Mouse (Mus musculus) spleen, postnatal 36 days (tissue): ENCODE measurements around the gene Sult2a3.
"Not testable (repeated sequence)": the region's sequence is repeated elsewhere in the genome, so short reads cannot be mapped to it uniquely, and the experiment has no call there.

Experiments
- DNase-seq, 2 experiments: peaks; one replicate each; pipeline ENCODE4 v3.0.0; 2022; ENCODE audit warnings: low spot score in 2 of 2, mixed read lengths in 1 of 2

Sult2a3 gene

DNA sequence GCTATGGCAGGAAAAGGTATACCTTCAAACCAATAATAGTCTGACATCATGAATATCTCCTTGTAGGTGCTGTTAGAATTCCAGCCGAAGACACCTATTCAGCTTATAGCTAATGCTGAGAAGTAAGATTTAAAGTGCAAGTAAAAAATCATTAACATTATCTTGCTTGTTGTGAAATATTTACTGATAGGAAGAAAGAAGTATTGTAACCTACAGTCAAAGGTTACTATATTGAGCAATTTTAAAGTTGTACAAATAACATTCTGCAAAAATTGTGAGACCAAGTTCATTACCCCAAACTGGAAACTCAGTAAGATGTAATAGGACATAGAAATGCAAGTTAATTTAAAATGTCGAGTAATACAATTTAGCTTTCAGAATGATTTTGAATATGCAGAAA, at the start of gene Sult2a3:
Gene Sult2a3, minus strand, starts transcription at position 101 of the 400 bp plus-strand sequence.
- DNase-seq, result no peak

DNA sequence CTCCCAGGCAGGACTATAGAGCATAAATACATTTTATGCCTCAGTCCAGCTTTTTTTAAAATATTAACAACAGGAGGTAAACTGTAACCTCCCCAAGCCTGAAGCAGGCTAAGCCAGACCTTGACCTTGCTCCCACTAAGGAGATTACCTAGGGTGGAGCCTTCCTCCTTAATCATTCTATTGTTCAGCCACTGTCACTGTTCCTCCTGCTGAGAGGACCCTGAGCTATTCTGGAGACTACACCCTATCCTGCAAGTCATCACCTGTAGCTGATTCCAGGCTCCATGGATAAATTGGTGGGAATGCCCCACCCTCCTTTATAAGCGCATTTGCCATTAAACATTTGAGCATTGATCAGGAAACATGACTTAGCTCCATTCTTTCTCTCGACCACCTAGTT, 2.4 kb downstream of the Sult2a3 start:
- no peak for DNase-seq

DNA sequence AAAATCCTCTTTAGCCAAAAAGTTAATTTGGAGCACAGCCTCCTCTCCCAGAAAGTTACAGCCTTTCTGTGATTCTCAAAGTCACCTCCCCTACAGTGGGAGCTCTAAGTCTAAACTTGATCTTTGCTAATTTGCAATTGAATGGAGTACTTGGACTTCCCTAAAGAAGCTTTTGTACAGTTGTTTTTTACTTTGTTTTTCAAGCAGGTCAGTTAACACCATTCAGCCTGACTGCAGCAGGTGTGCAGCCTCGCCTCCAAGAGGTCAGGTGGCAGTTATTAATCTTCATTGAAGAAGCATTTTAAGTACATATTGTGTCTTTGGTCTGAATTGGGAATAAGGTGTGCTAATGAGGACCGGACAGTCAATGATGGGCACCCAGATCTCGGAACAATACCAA, 3.0 kb downstream of the Sult2a3 start:
- not testable (repeated sequence) for DNase-seq

DNA sequence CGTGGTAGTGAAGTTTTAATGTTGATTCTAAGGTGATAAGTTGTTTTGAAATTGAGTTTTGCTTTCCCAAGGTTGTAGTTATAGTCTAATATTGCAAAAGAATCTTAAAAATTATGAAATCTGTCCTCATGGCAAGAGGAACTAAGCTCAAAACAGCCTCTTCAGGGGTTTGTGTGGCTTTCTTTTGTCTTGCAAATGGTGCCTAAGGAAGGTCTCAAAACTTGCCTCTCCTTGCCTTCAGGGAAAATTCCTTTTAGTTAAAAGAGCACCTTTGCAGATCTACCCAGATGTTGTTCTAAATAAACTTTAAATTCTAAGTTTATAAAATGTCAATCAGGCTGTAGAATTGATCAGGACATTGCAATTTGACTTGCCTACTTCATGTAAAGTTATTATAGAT, 6.1 kb downstream of the Sult2a3 start:
- DNase-seq, result no peak

DNA sequence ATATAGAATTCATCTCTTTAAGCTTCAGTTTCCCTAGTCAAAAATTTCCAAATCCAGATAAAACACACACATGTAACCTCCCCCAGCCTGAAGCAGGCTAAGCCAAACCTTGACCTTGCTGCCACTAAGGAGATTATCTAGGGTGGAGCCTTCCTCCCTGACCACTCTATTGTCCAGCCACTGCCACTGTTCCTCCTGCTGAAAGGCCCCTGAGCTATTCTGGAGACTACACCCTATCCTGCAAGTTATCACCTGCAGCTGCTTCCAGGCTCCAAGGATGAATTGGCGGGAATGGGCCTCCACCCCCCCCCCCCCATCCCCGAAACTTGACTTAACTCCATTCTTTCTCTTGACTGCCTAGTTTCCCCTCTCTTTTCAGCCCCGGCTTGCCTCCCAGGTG, 8.4 kb downstream of the Sult2a3 start:
- DNase-seq, result not testable (repeated sequence)

DNA sequence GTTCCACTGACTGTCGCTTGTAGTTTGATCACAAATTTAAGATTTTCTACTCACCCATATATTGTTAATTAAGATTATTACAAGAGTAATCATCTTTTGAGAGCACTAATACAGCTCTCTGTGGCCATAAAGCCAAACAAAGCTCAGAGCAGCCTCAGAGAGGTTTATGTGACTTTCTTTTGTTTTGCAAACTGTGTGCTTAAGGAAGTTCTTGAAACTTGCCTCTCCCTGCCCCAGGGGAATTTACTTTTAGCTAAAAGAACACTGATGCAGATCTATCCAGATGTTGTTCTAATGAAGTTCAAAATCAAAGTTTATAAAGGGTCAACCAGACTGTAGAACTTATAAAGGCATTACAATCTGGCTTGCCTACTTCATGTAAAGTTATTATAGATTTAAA, 75.0 kb downstream of the Sult2a3 start:
- not testable (repeated sequence) for DNase-seq

DNA sequence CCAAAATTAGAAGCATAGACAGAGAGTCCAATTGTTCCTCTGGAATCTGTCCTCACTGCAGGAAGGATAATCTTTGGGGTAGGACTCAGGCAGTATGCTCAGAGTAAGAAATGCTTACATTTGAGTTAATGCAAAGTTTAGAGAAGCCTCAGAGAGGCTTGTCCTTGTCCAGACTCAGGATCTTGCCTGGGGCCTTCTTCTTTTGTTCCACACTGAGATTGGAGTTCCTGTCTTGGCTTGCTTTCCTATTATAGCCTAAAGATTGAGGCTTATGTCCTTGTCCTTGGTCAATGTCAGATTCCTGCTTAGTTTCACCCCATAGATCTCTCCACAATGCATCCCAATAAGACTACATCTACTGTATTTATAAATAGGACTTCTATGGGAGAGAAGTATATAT, 92.0 kb downstream of the Sult2a3 start:
- DNase-seq, result not testable (repeated sequence)
